Mouse (Mus musculus) myocyte (in vitro differentiated cells): ENCODE data around the gene Lrrc10.
A peak's percentile ranks its signal among the peaks of the same experiment; 100 is the strongest.

Experiments
- MAX ChIP-seq: IDR thresholded peaks from one replicate; pipeline ENCODE4 v1.6.1; 2011; ENCODE audit warnings: low read depth, mild to moderate bottlenecking, control low read depth
- MYOD1 ChIP-seq, 3 experiments: IDR thresholded peaks; one replicate each; pipeline ENCODE4 v1.6.1; 2011; ENCODE audit warnings: control low read depth in 2 of 3, low read depth in 2 of 3, mild to moderate bottlenecking in 2 of 3, moderate library complexity in 1 of 3; ENCODE audit not compliant: insufficient read length in 2 of 3, control insufficient read depth in 1 of 3
- POLR2A ChIP-seq: IDR thresholded peaks from one replicate; pipeline ENCODE4 v1.6.1; 2011; ENCODE audit warnings: low read depth, mild to moderate bottlenecking, control low read depth, moderate library complexity; ENCODE audit not compliant: insufficient read length
- POLR2AphosphoS2 ChIP-seq: IDR thresholded peaks from one replicate; pipeline ENCODE4 v1.6.1; 2011; ENCODE audit warnings: low read depth, control low read depth; ENCODE audit not compliant: insufficient read length

- TF ChIP-seq POLR2A (peak; percentile 76), MAX (no peak), MYOD1 (IDR thresholded peaks at IDR 0.05; ENCODE audit: control insufficient read depth in 1 of 3, insufficient read length in 2 of 3, low read depth in 2 of 3) (no peak), POLR2AphosphoS2 (peak; percentile 85)
Measured at GRCm38 (mm10) chr10:117063254-117064021, 18.3 kb downstream of the Lrrc10 start, which contains the start of gene Cct2.
